Mouse (Mus musculus) liver, postnatal 0 days (tissue): ENCODE measurements around the gene Ssu2.

Source experiments
- CTCF ChIP-seq: sonication (generic); IDR thresholded peaks from 2 replicates; pipeline ENCODE4 v1.5.1; 2016; ENCODE audit warnings: antibody characterized with exemption, low read depth
- EP300 ChIP-seq: IDR thresholded peaks from 2 replicates; pipeline ENCODE4 v1.6.1; 2016; ENCODE audit warnings: antibody characterized with exemption, low read depth, mild to moderate bottlenecking

DNA sequence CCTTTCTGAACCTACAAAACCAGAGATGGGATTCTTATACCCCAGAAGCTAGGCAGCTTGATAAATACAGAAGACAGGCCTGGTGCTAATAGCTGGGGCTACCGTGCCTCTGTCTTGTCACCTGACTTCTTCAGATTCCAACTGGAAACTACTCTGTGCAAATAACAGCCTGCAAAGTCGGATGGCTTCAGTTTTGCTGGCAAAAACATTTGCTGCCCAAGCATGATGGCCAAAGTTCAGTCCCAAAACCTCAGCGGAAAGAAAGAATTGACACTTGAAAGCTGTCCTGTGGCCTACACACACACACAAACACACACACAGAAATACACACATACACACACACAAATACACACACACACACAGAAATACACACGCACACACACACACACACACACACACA, 48.8 kb downstream of the Ssu2 start:
- TF ChIP-seq CTCF (no peak), EP300 (no peak)
